Mouse (Mus musculus) ES-CJ7 (cell line): ENCODE measurements around the gene Ugt1a1.

Experiments
- DNase-seq: peaks from one replicate; pipeline ENCODE4 v3.0.0; 2011; ENCODE audit warnings: low read depth, low spot score

Gene Ugt1a1

DNA sequence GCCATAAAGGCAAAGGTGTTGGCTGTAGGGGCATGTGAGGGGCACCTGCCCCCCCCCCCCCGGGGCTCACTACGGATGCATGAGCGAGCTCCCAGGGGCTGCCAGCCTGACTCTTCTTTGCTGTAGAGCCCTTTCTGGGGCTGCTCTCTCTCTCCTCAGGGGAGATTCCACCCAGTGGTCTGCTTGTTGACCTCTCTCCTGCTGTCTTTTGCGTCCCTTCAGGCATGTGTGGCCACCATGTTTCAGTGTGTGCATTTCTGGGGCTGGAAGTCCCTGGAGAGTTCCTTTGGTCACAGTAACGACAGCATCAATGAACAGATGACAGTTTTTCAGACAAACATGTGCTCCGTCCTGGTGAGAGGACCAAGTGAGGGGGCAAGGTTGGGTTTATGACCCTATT is 46.6 kb downstream of the Ugt1a1 start:
- DNase-seq: no peak

DNA sequence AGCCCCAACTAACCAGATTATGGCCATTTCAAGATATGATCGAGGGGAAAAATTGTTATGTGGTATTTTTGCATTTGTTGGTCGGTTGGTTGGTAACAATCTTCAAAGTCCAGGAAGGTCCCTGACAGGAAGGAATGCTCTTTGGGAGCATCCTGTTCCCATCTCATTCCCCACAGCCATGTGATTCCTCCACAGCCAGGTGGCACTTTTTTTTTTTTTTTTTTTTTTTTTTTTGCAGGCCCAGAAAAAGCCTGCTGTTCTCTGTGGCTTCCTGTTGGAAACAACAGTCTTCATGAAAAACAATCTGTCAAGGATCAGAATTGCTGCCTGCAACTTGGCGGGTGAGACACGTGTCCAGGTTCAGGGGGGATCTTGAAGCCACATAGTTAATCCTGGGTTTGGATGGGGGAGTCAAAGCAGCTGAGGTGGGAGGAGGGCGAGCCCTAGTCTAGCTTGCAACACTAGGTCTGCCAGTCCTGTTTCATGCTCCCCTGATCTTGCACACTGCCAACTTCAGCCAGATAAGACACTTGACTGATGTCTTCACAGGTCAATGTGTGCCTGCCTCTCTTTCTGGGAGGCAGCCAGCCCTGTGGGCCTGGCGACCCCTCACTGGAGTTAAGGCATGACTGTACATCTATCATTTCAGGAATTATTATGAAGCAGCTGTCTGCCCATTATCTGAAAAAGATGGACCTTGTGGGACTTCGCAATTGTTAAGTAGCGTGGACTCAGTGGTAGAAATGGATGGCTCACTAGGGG is 47.3 kb downstream of the Ugt1a1 start:
- DNase-seq: no peak

DNA sequence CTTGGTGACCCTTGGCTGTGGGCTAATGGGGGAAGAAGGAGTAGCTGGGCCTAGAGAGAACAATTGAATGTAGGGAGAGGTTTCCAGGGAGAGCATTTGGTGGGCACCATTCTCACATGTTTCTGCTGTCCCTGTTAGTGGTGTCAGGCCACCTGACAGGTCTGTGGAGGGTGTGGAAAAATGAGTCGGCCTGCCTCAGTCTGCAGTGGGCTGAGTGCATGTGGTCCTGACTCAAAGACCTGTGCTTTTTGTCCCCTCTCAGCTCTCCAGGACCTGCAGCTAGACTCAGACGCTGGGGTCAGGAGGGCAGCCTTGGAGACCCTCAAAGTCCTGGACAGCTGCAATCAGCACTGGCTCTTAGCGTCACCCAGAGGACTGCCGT is 47.9 kb downstream of the Ugt1a1 start:
- no peak for DNase-seq

GRCm38 (mm10) chr1:88260114-88260513 is 48.4 kb downstream of the Ugt1a1 start:
- no peak for DNase-seq

DNA sequence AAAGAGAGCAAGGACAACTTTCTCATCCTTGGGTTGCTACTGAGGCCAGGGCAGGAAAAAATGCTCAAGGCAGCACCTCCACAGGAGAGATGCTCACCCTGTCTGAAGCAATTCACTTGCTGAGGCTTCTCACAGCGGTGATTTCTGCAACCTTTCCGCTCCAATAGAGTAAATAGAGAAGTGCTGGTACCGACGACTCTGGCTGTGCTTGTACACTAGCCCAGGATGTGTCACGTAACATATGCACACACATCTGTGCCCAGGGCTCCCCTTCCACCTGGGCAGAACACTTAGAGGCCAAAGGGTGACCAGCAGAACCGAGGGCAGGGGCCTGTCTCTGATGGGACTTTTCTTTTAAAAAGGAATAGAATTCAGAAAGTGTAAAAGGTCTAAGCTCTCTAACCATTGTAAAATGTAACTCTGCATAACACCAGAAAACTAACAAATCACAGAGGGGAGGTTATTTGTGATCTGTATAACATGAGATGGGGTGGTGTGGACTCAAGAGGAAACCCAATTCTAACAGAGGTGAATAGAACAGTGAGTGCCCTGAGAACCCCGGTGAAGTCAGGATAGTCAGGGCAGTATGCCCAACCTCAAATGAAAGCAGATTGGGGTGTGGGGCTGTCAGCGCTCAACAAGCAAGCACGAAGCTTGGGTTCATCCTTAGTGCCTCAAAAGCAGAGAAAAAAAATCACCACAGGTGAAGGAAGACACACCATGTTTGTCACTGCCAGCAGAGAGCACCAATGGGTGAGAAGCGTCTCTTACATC is 49.0 kb downstream of the Ugt1a1 start:
- no peak for DNase-seq

DNA sequence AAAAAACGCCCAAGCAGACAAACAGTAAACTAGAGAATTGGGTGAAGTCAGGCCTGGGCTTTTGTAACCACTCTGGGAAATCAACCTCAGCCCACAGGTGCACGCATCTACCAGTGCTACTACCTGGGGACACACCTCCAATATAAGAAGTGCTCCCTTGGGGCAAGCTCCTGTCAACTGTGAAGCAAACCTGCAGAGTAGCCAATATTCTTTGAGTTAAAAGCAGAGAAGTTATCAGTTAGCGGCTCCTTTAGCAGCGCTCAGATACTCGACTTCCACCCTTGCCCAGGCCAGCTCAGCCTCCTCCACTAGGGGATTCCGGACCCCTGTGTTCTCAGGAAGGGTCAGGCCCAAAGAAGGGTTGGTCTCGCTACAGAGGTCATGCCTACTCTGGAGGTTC is 49.9 kb downstream of the Ugt1a1 start:
- DNase-seq: no peak

GRCm38 (mm10) chr1:88262255-88262654 is 50.5 kb downstream of the Ugt1a1 start:
- DNase-seq: peak; percentile 58

DNA sequence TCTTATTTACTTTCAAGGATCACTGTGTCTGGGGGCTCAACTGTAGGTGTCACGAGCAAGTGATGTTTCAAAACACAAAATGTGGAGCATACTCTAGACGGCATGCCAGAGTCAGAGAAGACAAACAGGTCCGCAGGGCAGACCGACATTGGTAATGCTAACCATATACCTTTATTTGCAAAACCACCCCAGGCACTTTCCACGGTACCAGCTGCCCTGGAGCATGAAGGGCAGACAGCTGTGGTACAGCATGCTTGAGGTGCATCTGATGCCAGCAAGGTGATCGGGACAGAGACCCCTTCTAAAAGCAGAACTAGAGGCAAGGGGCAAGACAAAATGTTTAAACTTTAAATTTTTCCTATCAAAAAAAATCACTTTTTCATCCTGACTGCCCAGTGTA is 51.2 kb downstream of the Ugt1a1 start:
- no peak for DNase-seq

DNA sequence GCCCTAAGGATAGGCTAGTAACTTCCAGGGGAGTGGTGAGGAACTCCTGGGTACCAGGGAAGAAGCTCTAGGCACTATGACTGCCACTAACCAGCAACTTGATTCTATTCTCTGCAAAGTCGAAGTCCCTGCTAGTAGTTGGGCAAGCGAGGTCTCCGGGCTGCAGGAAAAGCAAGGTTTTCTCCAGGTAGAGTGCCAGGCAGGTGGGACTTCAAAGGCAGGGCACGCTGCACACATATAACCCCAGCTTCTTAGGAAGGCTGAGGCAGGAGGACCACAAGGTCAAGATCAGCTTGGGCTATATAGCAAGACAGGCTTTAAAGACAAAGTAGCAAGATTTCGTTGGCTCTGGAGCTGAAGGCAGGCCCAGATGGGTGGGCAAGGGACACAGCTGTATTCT is 52.0 kb downstream of the Ugt1a1 start:
- DNase-seq: no peak

DNA sequence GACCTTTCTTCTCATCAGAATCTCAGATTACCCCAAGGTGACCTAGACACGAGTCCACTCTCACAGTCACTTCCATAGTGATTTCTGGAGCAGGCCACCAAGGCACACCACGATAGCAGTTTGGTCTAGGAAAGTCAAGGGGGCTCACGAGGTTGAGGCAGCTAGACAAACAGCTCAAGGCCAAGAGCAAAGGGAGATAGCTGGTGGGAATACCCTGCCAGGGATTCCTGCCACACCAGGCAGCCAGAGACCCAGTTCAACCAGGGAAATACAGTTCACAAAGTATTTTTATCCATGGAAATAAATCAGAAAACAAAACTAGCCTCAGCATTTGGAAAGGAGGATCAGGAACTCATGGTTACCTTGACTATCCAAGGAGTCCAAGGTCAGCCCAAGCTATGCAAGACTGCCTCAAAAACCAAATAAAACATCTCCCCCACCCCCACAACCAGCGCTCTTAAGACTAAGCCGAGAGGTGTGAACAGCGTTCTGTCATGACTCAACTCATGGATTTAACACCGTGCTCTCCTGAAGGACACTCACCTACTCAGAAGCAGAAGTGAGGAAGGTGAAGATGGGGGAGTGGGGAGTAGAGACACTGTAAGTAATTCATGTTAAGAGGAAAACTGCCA is 52.6 kb downstream of the Ugt1a1 start:
- DNase-seq: no peak

GRCm38 (mm10) chr1:88264869-88265240 is 53.1 kb downstream of the Ugt1a1 start:
- DNase-seq: no peak

DNA sequence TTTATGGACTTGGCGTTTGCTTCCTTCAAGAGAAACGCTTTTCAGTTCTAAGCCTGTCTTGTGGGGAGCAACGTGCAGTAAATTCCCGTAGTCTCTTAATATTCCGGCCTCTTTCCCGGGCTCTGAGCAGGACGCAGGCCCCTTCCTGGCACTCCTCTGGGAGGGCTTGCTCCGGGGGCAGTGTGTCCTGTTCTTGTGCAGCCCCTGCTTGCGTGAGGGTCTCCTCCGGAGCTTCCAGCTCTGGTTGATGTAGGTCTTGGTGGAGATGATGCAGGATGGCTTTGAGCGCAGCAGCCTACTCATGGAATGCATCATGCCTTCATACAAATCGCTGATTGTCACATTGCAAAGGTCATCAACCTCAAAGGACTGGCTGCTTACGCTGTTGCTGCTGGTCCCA is 54.4 kb downstream of the Ugt1a1 start:
- DNase-seq: no peak

GRCm38 (mm10) chr1:88267489-88267888 is 55.7 kb downstream of the Ugt1a1 start:
- DNase-seq: no peak

GRCm38 (mm10) chr1:88268070-88268469 is 56.3 kb downstream of the Ugt1a1 start:
- DNase-seq: no peak
